8 mouse cellular contexts compared by ENCODE assay signal in the genomic region with DNA sequence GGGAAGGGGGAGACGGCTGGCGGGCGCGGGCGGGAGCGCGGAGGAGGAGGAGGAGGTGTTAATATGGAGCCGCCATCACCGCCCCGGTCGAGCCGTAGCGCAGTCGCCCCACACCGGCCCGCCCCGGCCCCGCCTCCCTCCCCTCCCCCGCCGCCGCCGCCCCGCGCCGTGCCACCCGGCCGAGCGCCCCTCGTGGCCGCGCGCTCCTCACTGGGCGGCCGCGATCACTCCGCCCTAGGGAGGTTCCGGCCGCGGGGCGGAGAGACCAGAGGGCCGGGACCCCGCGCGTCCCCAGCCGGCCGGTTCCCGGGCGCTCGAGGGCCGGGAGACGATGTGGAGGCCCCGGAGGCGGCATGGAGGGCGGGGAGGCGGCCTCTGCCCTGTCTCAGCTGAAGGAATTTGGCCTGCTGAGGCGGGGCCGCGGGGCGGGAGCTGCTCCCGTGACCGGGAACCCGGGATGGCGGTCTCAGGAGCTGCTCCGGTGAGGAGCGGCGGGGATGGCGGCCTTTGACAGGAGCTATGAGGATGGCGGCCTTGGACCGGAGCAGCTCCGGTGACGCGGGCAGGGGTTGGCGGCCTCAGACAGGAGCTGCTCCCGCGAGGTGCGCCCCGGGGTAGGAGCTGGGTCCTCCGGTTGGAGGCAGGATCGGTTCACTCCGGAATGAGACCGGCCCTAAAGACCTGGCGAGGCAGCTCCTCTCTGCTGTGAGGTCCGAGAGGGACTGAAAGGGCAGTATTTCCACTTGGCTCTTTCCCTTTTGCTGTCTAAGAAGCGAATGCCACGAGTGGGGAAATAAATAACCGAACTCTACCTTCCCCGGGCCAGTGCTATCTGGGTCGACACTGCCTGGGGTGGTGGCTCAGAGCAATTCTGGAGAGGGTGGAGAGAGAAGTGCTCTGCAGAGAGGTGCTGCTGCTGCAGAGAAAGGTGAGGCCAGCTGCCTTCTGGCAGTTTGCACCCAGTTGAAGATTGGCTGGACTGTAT. TPM values are rescaled to one million over a fixed set of nuclear protein-coding genes. Genes with fewer than 3 reads are reported as not detected.
DNase-seq lines count a peak whose midpoint lies in the region; ATAC-seq lines count a peak whose summit lies in the region.

A gene (minus strand): TSS at position 137 of the 985 bp plus-strand sequence.

- no peaks in the 10 kb centered on the region for H3K9me3 ChIP-seq in intestine, embryonic 14.5 days (ENCODE audit: control insufficient read depth, low read length)

- H3K4me3 ChIP-seq in intestine, embryonic 14.5 days (ENCODE audit: low read depth, low read length), result peak within 1 kb of the TSS; percentile 79

- intact Hi-C loops in left cerebral cortex, postnatal 14 days (cut with DNase I), result no loop called here

- peak within 1 kb of the TSS; percentile 67 for H3K9ac ChIP-seq in intestine, embryonic 14.5 days (ENCODE audit: low read length)

- no peaks in the 10 kb centered on the region for H3K27me3 ChIP-seq in intestine, embryonic 14.5 days (replicated peaks; ENCODE audit: control insufficient read depth, insufficient read depth, low read length)

- peak within 1 kb of the TSS; percentile 69 for H3K4me2 ChIP-seq in intestine, embryonic 14.5 days (ENCODE audit: low read length)

- H3K4me1 ChIP-seq in intestine, embryonic 14.5 days (replicated peaks; ENCODE audit: control insufficient read depth, insufficient read depth, low read length), result peaks cover 18% of the 10 kb centered on the region; the same call in 1 of the 2 replicates

- under 1% methylated on average over 52 of the region's 88 CpGs for WGBS in intestine, embryonic 14.5 days

- H3K27ac ChIP-seq in intestine, embryonic 14.5 days (ENCODE audit: low read depth), result peak within 1 kb of the TSS; percentile 88

- peak; percentile 90 to 96 for DNase-seq in adrenal gland, adult (ENCODE audit: inconsistent age in 2 of 2, low spot score in 1 of 2)
- peak; percentile 86 for DNase-seq in embryo, embryonic 10.5 days (ENCODE audit: low spot score)
- peak; percentile 87 for DNase-seq in gastrocnemius, postnatal 25 days
- DNase-seq in intestine, embryonic 14.5 days (ENCODE audit: low spot score), result peak; percentile 89
- peak; percentile 50 to 76 for DNase-seq in left cerebral cortex, postnatal 14 days (ENCODE audit: low spot score in 2 of 2)
- peak; percentile 60 for DNase-seq in mesoderm, embryonic 11.5 days (ENCODE audit: low read depth, low spot score)
- peak; percentile 56 to 65 for DNase-seq in right cerebral cortex, postnatal 36 days (ENCODE audit: low spot score in 2 of 2)
- peak; percentile 89 for DNase-seq in yolk sac, embryonic 10.5 days (ENCODE audit: low spot score)

- peak; percentile 84 for ATAC-seq in intestine, embryonic 14.5 days (replicated peaks; ENCODE audit: low FRiP score, low TSS enrichment, low read depth)

- no peaks in the 10 kb centered on the region for H3K36me3 ChIP-seq in intestine, embryonic 14.5 days (ENCODE audit: control insufficient read depth, insufficient read depth, low read length)

RNA-seq across cellular contexts. Expression of the gene that starts here (rescaled TPM):
- 10 to 100 TPM; 22.8 to 23.1 TPM for total RNA-seq in gastrocnemius, postnatal 25 days (2021)
- 31.1 and 31.3 TPM in 2 replicates for polyA plus RNA-seq in intestine, embryonic 14.5 days (2014; fragmentation: Nextera tagmentation; extraction: Ambion mirVana)
- 10 to 100 TPM; 31.3 to 32.1 TPM for total RNA-seq in left cerebral cortex, postnatal 14 days (2021)

Comparison
In these comparisons a context has a peak if more than half of its experiments do, and no peak if none do; other contexts are left out.
1. Peak in every context shown above with its lines: DNase-seq, ATAC-seq, H3K4me3 ChIP-seq and H3K27ac ChIP-seq.